Mouse (Mus musculus): ENCODE data around the gene Cdh13. TPM values are rescaled to one million over a fixed set of nuclear protein-coding genes. Genes with fewer than 3 reads are reported as not detected.

Cdh13 gene
- polyA plus RNA-seq, 1 experiment from 2014 or later, result 120 TPM

- no peak overlapping the region for H3K4me3 ChIP-seq (ENCODE audit: low read length)
- 18% methylated on average over 8 of the region's 8 CpGs for WGBS
- H3K4me2 ChIP-seq (ENCODE audit: low read length), result 0 out of 2 replicates have a peak overlapping the region, but pooled peaks have one; percentile 25
- no peak for ATAC-seq
- no peak overlapping the region for H3K9ac ChIP-seq (ENCODE audit: low read depth, low read length)
- H3K9me3 ChIP-seq (ENCODE audit: control insufficient read depth, low read length), result no peaks in the 10 kb centered on the region
- 0 out of 2 replicates have a peak overlapping the region, but pooled peaks have one; percentile 29 for H3K27ac ChIP-seq (ENCODE audit: low read depth, low read length)
- H3K36me3 ChIP-seq (ENCODE audit: control insufficient read depth, insufficient read depth, low read length), result no peaks in the 10 kb centered on the region
- H3K27me3 ChIP-seq (replicated peaks; ENCODE audit: control insufficient read depth, insufficient read depth, low read length), result no peaks in the 10 kb centered on the region
- peaks cover 4% of the 10 kb centered on the region for H3K4me1 ChIP-seq (ENCODE audit: control insufficient read depth, insufficient read depth, low read depth, low read length)
Measured at GRCm38 (mm10) chr8:118938025-118938424, 654.5 kb downstream of the Cdh13 start.

GRCm38 (mm10) chr8:118951766-118952741 is 668.5 kb downstream of the Cdh13 start:
- no peak overlapping the region for H3K4me3 ChIP-seq (ENCODE audit: low read length)
- no peaks in the 10 kb centered on the region for H3K9me3 ChIP-seq (ENCODE audit: control insufficient read depth, low read length)
- no peaks in the 10 kb centered on the region for H3K36me3 ChIP-seq (ENCODE audit: control insufficient read depth, insufficient read depth, low read length)
- no peak overlapping the region for H3K27ac ChIP-seq (ENCODE audit: low read depth, low read length)
- H3K4me2 ChIP-seq (ENCODE audit: low read length), result no peak overlapping the region
- WGBS, result 48% methylated on average over 20 of the region's 20 CpGs
- ATAC-seq, result peak; percentile 50; the same call in 1 of the 2 replicates
- no peak overlapping the region for H3K9ac ChIP-seq (ENCODE audit: low read depth, low read length)
- peaks cover 3% of the 10 kb centered on the region; the same call in 1 of the 2 replicates for H3K4me1 ChIP-seq (ENCODE audit: control insufficient read depth, insufficient read depth, low read depth, low read length)
- no peaks in the 10 kb centered on the region for H3K27me3 ChIP-seq (replicated peaks; ENCODE audit: control insufficient read depth, insufficient read depth, low read length)

- Histone ChIP-seq H3K4me1 (ENCODE audit: control insufficient read depth, insufficient read depth, low read depth, low read length) (peaks cover 3% of the 10 kb centered on the region; the same call in 1 of the 2 replicates), H3K9ac (ENCODE audit: low read depth, low read length) (no peak overlapping the region), H3K9me3 (ENCODE audit: control insufficient read depth, low read length) (no peaks in the 10 kb centered on the region), H3K27me3 (replicated peaks; ENCODE audit: control insufficient read depth, insufficient read depth, low read length) (no peaks in the 10 kb centered on the region), H3K27ac (ENCODE audit: low read depth, low read length) (no peak overlapping the region), H3K4me3 (ENCODE audit: low read length) (no peak overlapping the region), H3K4me2 (ENCODE audit: low read length) (no peak overlapping the region), H3K36me3 (ENCODE audit: control insufficient read depth, insufficient read depth, low read length) (no peaks in the 10 kb centered on the region)
- ATAC-seq, result no peak
- 87% methylated on average over 3 of the region's 3 CpGs for WGBS
Measured at GRCm38 (mm10) chr8:118956109-118956508, 672.6 kb downstream of the Cdh13 start.

- no peak overlapping the region for H3K4me3 ChIP-seq (ENCODE audit: low read length)
- H3K9me3 ChIP-seq (ENCODE audit: control insufficient read depth, low read length), result no peaks in the 10 kb centered on the region
- H3K27ac ChIP-seq (ENCODE audit: low read depth, low read length), result peak overlapping the region; percentile 48; the same call in 1 of the 2 replicates
- H3K36me3 ChIP-seq (ENCODE audit: control insufficient read depth, insufficient read depth, low read length), result no peaks in the 10 kb centered on the region
- 71% methylated on average over 15 of the region's 15 CpGs for WGBS
- peak; percentile 67 for ATAC-seq
- no peaks in the 10 kb centered on the region for H3K27me3 ChIP-seq (replicated peaks; ENCODE audit: control insufficient read depth, insufficient read depth, low read length)
- H3K9ac ChIP-seq (ENCODE audit: low read depth, low read length), result no peak overlapping the region
- no peak overlapping the region for H3K4me2 ChIP-seq (ENCODE audit: low read length)
- no peaks in the 10 kb centered on the region for H3K4me1 ChIP-seq (ENCODE audit: control insufficient read depth, insufficient read depth, low read depth, low read length)
Measured at GRCm38 (mm10) chr8:118961877-118962545, 678.5 kb downstream of the Cdh13 start.

- 80% methylated on average over 15 of the region's 15 CpGs for WGBS
- no peak overlapping the region for H3K4me2 ChIP-seq (ENCODE audit: low read length)
- no peak overlapping the region for H3K4me3 ChIP-seq (ENCODE audit: low read length)
- H3K27ac ChIP-seq (ENCODE audit: low read depth, low read length), result no peak overlapping the region
- no peaks in the 10 kb centered on the region for H3K36me3 ChIP-seq (ENCODE audit: control insufficient read depth, insufficient read depth, low read length)
- H3K9ac ChIP-seq (ENCODE audit: low read depth, low read length), result no peak overlapping the region
- no peaks in the 10 kb centered on the region for H3K9me3 ChIP-seq (ENCODE audit: control insufficient read depth, low read length)
- no peaks in the 10 kb centered on the region for H3K27me3 ChIP-seq (replicated peaks; ENCODE audit: control insufficient read depth, insufficient read depth, low read length)
- peaks cover 10% of the 10 kb centered on the region for H3K4me1 ChIP-seq (ENCODE audit: control insufficient read depth, insufficient read depth, low read depth, low read length)
- no peak for ATAC-seq
Measured at GRCm38 (mm10) chr8:118965101-118965840, 681.7 kb downstream of the Cdh13 start.

GRCm38 (mm10) chr8:118968896-118969295 is 685.4 kb downstream of the Cdh13 start:
- no peak overlapping the region for H3K4me2 ChIP-seq (ENCODE audit: low read length)
- H3K4me1 ChIP-seq (ENCODE audit: control insufficient read depth, insufficient read depth, low read depth, low read length), result peaks cover 10% of the 10 kb centered on the region
- WGBS, result 44% methylated on average over 4 of the region's 4 CpGs
- no peak overlapping the region for H3K9ac ChIP-seq (ENCODE audit: low read depth, low read length)
- ATAC-seq, result no peak
- H3K27ac ChIP-seq (ENCODE audit: low read depth, low read length), result peak overlapping the region; percentile 48; the same call in 1 of the 2 replicates
- no peaks in the 10 kb centered on the region for H3K36me3 ChIP-seq (ENCODE audit: control insufficient read depth, insufficient read depth, low read length)
- no peak overlapping the region for H3K4me3 ChIP-seq (ENCODE audit: low read length)
- H3K9me3 ChIP-seq (ENCODE audit: control insufficient read depth, low read length), result no peaks in the 10 kb centered on the region
- H3K27me3 ChIP-seq (replicated peaks; ENCODE audit: control insufficient read depth, insufficient read depth, low read length), result no peaks in the 10 kb centered on the region

DNA sequence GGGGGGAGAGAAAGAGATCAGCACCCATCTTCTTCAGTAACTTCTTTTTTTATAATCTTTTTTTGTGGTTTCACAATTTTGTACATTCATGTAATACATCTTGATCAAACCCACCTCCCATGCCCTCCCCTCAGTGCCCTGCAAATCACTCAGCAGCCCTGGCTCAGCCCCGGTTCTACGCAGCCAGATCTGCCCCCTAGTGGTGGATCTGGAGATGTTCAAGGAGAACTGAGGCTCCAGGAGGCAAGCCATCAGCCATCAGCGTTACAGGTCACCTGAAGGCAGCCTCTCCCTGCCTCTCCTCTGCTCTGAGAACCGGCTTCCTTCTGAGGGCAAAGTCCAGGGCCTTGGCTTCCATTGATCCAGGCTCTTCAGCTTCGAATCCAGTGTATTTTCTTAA is 696.3 kb downstream of the Cdh13 start:
- Histone ChIP-seq H3K4me3 (ENCODE audit: low read length) (no peak overlapping the region), H3K27me3 (replicated peaks; ENCODE audit: control insufficient read depth, insufficient read depth, low read length) (no peaks in the 10 kb centered on the region), H3K36me3 (ENCODE audit: control insufficient read depth, insufficient read depth, low read length) (no peaks in the 10 kb centered on the region), H3K4me1 (ENCODE audit: control insufficient read depth, insufficient read depth, low read depth, low read length) (no peaks in the 10 kb centered on the region), H3K27ac (ENCODE audit: low read depth, low read length) (no peak overlapping the region), H3K9me3 (ENCODE audit: control insufficient read depth, low read length) (no peaks in the 10 kb centered on the region), H3K9ac (ENCODE audit: low read depth, low read length) (no peak overlapping the region), H3K4me2 (ENCODE audit: low read length) (no peak overlapping the region)
- 23% methylated on average over 5 of the region's 5 CpGs for WGBS
- ATAC-seq, result no peak

DNA sequence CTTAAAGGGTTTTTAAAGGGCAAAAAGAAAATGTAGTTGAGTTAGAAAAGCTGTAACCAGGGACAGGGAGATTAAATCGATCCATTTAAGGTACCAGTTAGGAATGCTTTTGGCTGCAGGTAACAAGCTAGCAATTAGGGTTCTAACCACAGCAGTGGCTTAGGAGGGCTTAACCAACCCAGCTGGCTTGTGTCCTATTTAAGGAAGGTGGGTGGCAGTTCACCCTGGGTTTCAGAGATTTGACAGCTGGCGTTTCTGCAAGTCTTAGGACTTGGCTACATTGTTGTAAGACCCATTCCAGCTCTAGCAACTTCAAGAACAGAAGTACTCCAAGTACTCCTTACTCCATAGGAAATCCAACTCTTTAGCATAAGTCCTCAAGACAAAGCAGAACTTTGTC is 700.2 kb downstream of the Cdh13 start:
- no peaks in the 10 kb centered on the region for H3K36me3 ChIP-seq (ENCODE audit: control insufficient read depth, insufficient read depth, low read length)
- H3K27me3 ChIP-seq (replicated peaks; ENCODE audit: control insufficient read depth, insufficient read depth, low read length), result no peaks in the 10 kb centered on the region
- H3K9me3 ChIP-seq (ENCODE audit: control insufficient read depth, low read length), result no peaks in the 10 kb centered on the region
- H3K27ac ChIP-seq (ENCODE audit: low read depth, low read length), result no peak overlapping the region
- no peak overlapping the region for H3K9ac ChIP-seq (ENCODE audit: low read depth, low read length)
- H3K4me2 ChIP-seq (ENCODE audit: low read length), result no peak overlapping the region
- ATAC-seq, result no peak
- no peaks in the 10 kb centered on the region for H3K4me1 ChIP-seq (ENCODE audit: control insufficient read depth, insufficient read depth, low read depth, low read length)
- 78% methylated on average over 2 of the region's 2 CpGs for WGBS
- H3K4me3 ChIP-seq (ENCODE audit: low read length), result no peak overlapping the region
